Mouse (Mus musculus): Measurements from ENCODE around the gene Llph.
A peak's percentile ranks its signal among the peaks of the same experiment; 100 is the strongest.

The Llph gene

DNA sequence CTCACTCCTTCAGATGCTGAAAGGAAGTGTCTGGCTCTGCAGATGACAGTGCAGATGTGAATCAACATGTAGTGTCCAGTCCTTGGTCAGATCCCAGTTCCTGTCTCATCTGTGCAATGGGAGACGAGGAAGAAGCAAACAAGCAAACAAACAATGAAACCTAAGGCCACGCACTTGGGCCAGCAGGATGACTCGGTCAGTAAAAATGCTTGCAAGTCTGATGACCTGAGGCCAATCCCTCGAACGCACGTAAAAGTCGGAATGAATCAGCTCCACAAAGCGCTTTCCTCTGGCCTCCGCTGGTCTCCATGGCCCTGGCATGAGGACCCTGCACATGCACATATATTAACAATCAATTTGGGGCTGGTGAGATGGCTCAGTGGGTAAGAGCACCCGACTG is 7.9 kb upstream of the Llph start:
- DNase-seq (ENCODE audit: low read depth, low spot score): no peak

- no peak for DNase-seq (ENCODE audit: low read depth, low spot score)
Observed at GRCm38 (mm10) chr10:120219578-120220359, 7.1 kb upstream of the Llph start.

GRCm38 (mm10) chr10:120220776-120221175 is 6.1 kb upstream of the Llph start:
- DNase-seq (ENCODE audit: low read depth, low spot score): no peak

GRCm38 (mm10) chr10:120231718-120232117 is 4.8 kb downstream of the Llph start:
- no peak for DNase-seq (ENCODE audit: low read depth, low spot score)

DNA sequence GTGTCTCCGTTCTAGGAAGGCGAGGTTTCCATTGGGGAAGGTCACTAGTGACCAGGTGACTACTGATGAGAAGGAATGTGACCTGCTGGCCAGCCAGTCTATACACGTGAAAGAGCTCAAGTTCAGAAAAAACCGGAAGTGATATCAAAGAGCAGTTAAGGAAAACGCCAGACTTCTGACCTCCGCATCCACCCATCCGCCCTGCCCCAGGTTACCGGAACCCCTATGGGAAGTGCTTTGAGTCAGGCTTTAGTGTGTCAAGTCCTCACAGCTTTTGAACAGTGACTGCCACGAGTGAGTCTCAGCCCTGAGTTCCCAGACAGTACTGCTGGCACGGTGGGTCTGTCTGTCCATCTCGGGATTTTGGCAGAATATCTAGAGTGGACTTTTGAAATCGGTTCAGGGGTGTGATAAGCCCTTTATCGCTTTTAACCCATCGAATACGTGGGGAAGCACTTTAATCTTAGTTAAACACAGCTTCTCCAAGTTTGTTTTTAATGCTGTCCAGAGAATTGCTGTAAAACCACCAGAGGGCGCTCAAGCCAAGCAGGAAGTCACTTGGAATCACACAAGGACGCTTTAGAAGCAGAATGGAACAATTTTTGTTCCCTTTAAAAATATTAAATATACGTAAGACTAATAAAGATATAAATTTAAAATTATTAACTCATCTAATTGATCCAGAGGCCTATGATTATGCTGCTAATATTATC is 6.9 kb downstream of the Llph start:
- DNase-seq (ENCODE audit: low read depth, low spot score): peak; percentile 46

GRCm38 (mm10) chr10:120236855-120237254 is 10.0 kb downstream of the Llph start:
- DNase-seq (ENCODE audit: low read depth, low spot score): no peak

DNA sequence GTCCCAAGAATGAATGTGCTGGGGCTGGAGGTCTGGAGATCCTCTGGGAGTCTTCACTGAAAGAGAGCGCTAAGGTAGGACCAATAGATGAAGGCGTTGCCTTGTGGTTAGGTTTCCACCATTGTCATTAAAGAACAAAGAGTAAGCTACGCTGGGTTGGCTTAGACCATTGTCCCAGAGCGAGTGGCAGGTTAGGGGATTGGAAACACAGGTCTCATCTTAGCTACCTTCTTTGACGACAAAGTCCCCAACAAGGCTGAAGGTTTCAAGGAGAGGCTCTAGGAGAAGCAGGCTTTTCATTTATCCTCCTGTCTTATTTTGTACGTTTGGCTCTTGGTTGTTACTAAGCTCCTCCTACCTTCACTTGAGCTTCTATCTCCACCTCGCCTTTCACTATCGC is 11.4 kb downstream of the Llph start:
- no peak for DNase-seq (ENCODE audit: low read depth, low spot score)

GRCm38 (mm10) chr10:120239476-120239875 is 12.6 kb downstream of the Llph start:
- DNase-seq (ENCODE audit: low read depth, low spot score): no peak

DNA sequence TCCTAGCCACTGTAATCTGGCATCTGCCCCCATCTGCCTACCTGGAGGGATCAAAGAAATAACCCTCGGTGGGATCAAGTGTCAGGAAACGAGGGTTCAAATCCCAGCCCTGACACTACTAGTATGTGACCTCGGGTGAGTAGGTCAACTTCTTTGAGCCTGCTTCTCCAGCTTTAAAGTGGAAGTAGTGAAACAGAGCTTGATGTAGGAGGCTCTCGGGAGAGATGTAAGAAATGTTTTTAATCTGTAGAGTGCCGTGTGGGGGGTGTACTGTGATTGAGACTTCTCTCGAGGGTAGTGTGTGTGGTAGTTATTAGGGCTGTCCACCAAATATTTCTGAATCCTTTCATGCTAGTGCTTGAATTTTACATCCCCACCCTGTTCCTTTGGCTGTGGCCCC is 15.6 kb downstream of the Llph start:
- DNase-seq (ENCODE audit: low read depth, low spot score): no peak

- DNase-seq (ENCODE audit: low read depth, low spot score): no peak
Observed at GRCm38 (mm10) chr10:120245681-120246080, 18.8 kb downstream of the Llph start.

- DNase-seq (ENCODE audit: low read depth, low spot score): peak; percentile 53
Observed at GRCm38 (mm10) chr10:120246994-120247750, 20.3 kb downstream of the Llph start.

DNA sequence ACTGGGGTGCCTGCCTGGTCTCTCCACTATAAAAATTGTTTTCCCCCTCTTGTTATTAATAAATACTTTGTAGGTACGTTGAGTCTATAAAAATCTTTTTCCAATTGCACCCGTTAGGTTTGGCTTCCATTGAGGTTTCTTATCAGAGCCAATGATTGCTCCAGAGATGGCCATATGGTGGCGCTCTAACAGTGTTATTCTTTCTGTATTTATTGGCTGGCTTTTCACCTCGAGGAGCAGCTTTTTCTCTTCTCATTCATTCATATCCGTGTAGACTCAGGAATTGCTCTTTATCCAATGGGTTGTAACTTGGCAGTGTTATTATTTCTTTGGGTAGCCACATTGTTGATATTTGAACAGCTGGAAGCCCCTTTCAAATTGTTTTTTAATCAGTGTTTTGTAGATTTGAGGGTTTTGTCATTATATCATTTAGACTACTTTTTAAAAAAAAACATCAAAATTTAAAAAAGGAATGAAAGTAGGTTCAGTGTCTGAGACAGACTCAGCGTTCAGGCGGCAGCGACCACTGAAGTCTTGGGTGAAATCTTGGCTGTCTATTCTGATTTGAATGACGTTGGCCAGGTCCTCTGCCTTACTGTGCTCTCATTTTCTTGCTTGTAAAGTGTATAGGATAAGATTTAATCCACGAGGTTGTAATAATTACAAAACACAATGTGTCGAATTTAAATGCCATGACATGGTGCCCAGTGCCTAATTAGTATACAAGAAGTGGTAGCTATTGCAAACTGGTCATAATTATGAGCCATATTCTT is 24.2 kb downstream of the Llph start:
- no peak for DNase-seq (ENCODE audit: low read depth, low spot score)

GRCm38 (mm10) chr10:120251791-120252190 is 24.9 kb downstream of the Llph start:
- no peak for DNase-seq (ENCODE audit: low read depth, low spot score)

DNA sequence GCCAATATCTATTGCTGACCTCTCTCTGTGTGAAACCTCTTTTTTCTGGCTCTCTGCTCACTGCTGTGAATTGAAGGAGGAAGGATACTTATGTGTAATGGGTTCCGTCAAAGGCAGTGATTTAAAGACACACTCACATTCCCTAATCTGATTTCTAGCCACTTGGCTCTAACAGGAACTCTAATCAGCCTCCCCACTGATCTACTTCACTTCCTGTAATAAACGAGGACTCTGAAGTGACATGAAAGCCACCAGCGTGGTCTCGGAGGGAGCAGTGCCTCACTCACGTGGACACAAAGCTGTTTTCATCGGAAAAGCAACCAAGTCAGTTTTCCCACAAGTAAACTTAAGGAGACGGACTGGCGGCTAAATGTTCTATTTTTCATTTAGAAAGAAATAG is 25.9 kb downstream of the Llph start:
- DNase-seq (ENCODE audit: low read depth, low spot score): no peak

- DNase-seq (ENCODE audit: low read depth, low spot score): peak; percentile 24
Observed at GRCm38 (mm10) chr10:120257231-120257630, 30.4 kb downstream of the Llph start.

DNA sequence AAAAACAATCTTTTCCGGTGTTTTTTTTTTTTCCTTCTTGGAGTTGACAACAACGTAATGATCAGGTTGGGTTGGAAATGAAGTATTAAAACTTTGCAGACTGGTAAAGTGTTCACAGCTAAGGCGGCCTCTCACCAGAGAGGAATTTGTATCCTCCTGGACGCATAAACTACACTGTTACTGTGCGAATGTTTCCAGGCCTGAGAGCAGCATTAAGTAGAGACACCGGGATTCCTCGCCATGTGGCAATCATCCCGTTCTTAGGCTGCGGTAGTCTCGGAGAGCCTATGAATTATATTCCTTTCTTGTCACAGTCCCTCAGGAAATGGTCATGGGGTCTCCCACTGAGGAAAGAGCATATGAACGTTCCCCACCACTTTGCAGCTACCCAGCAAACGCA is 40.9 kb downstream of the Llph start:
- DNase-seq (ENCODE audit: low read depth, low spot score): no peak

DNA sequence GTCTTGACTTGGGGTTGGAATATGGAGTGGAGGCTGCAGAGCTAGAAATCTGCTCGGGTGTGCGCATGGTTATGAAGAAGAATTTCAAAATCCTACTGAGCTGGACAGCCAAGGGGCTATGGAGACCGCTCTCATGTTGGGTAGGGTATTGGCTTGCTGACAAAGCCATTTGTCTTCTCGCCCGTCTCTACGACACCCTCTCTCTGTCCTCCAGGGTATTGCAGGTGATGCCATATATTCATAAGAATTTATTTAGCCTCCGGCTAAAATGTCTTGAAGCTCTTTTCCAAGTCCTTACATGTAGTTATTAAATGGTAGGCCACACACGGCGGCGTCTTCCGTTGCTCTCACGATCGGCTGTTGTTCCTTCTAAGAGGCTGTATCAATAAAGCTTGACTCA is 43.1 kb downstream of the Llph start:
- DNase-seq (ENCODE audit: low read depth, low spot score): no peak

GRCm38 (mm10) chr10:120270777-120271176 is 43.9 kb downstream of the Llph start:
- no peak for DNase-seq (ENCODE audit: low read depth, low spot score)

- no peak for DNase-seq (ENCODE audit: low read depth, low spot score)
Observed at GRCm38 (mm10) chr10:120271318-120271717, 44.4 kb downstream of the Llph start.

GRCm38 (mm10) chr10:120271879-120272269 is 45.0 kb downstream of the Llph start:
- DNase-seq (ENCODE audit: low read depth, low spot score): no peak

DNA sequence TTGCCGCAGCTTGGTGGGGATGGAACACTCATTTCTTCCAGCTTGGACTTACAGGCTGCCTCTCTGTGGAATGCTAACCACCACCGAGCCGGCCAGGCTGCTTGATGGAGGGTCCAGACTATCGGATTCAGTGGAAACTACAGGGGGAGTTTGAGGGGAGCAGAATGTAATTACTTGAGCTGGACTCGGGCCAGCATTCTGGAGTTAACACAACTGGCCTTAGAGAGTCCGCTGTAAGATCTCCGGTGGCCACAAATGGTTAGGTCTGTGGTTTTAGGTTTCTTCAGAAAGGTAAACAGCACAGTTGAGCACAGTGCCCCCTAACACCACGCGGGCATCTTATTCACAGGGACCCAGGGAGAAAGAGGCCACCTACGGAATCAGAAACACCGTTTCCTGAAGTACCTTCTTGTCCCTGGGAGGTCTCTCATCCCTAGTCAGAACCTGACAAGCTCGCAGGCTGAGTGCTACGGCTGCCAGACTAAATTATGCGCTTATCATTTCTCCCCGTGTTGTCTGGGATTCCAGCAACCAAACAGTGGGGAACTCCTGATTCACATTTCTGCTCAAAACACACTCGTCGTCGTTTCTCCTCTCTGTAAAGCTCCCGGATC is 45.5 kb downstream of the Llph start:
- no peak for DNase-seq (ENCODE audit: low read depth, low spot score)
